Mouse (Mus musculus): ENCODE measurements around the gene Tmem104. TPM values are rescaled to one million over a fixed set of nuclear protein-coding genes. Genes with fewer than 3 reads are reported as not detected.

Gene Tmem104
- polyA plus RNA-seq, 1 experiment = 21.6 TPM

DNA sequence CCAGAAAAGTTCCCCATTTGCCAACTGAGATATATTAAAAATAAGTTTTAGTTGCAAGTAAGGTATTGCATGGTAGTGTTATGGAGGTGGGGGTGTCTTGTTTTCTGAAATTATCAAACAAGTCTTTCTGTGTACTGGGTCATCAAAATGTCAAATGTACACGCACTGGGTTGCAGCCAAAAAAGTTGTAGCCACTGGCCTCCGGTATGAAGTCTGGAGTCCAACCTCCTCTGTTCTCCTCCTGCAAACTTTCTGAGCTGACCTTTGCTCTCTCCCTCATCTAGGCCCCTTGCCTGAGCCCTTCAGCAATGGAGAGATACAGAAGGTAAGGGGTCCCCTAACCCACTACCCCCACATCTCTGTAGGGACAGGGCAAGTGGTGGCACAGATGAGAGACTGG lies 8.5 kb upstream of the Tmem104 start:
- WGBS = 89% methylated on average over 2 of the region's 2 CpGs
- TF ChIP-seq CTCF (IDR thresholded peaks at IDR 0.05; ENCODE audit: insufficient read depth, low read length) = no peak
- no peak for TF ChIP-seq POLR2A (IDR thresholded peaks at IDR 0.05; ENCODE audit: borderline replicate concordance, extremely low read depth, low read depth, low read length)
- DNase-seq = no peak
- Histone ChIP-seq H3K4me1 (ENCODE audit: control insufficient read depth, insufficient read depth, low read length) (peaks cover 5% of the 10 kb centered on the region), H3K4me3 (replicated peaks; ENCODE audit: extremely low read depth, low read depth, low read length) (no peak overlapping the region)

DNA sequence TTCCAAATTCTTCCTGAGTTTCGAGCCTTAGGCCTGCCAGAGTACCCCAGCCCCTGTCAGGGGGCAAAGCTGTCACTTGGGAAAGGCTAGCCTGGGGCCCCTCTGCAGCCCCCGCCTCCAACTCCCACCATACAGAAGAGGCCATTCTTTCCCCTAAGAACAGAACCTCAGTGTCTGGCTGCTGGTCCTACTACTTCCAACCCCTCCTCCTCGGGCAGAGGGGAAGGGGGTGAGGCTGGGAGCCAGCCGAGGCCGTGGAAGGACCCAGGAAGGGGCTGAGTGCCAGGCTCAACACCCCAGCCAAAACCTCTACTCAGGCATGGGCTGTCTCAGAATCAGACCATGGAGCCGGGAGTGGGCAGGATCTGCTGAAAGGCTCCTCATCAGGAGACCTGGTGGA lies 8.1 kb upstream of the Tmem104 start:
- DNase-seq = no peak
- TF ChIP-seq CTCF (IDR thresholded peaks at IDR 0.05; ENCODE audit: insufficient read depth, low read length) (no peak), POLR2A (IDR thresholded peaks at IDR 0.05; ENCODE audit: borderline replicate concordance, extremely low read depth, low read depth, low read length) (no peak)
- Histone ChIP-seq H3K4me1 (ENCODE audit: control insufficient read depth, insufficient read depth, low read length) (peaks cover 3% of the 10 kb centered on the region; the same call in 1 of the 2 replicates), H3K4me3 (replicated peaks; ENCODE audit: extremely low read depth, low read depth, low read length) (no peak overlapping the region)
- WGBS = 72% methylated on average over 6 of the region's 6 CpGs

DNA sequence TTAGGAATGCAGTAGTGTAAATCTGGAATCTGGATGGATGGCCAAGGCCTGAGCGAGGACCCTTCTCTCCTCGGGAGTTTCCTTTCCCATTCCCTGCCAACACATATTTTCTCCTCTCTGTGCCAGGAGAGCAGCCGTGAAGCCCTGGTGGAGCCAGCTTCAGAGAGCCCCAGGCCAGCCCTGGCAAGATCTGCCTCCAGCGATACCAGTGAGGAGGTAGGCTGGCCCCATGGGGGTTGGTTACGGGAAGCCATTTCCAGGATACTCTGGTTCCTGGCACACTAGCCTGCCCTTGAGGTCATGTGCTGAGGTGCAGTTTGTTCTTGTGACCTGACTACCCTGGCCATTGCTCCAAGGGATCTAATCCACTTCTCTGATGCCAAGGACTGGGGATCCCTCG lies 7.4 kb upstream of the Tmem104 start:
- no peak for TF ChIP-seq CTCF (IDR thresholded peaks at IDR 0.05; ENCODE audit: insufficient read depth, low read length)
- no peak for TF ChIP-seq POLR2A (IDR thresholded peaks at IDR 0.05; ENCODE audit: borderline replicate concordance, extremely low read depth, low read depth, low read length)
- Histone ChIP-seq H3K4me1 (ENCODE audit: control insufficient read depth, insufficient read depth, low read length) (peaks cover 3% of the 10 kb centered on the region; the same call in 1 of the 2 replicates), H3K4me3 (replicated peaks; ENCODE audit: extremely low read depth, low read depth, low read length) (no peak overlapping the region)
- WGBS = 74% methylated on average over 6 of the region's 6 CpGs
- DNase-seq = no peak

DNA sequence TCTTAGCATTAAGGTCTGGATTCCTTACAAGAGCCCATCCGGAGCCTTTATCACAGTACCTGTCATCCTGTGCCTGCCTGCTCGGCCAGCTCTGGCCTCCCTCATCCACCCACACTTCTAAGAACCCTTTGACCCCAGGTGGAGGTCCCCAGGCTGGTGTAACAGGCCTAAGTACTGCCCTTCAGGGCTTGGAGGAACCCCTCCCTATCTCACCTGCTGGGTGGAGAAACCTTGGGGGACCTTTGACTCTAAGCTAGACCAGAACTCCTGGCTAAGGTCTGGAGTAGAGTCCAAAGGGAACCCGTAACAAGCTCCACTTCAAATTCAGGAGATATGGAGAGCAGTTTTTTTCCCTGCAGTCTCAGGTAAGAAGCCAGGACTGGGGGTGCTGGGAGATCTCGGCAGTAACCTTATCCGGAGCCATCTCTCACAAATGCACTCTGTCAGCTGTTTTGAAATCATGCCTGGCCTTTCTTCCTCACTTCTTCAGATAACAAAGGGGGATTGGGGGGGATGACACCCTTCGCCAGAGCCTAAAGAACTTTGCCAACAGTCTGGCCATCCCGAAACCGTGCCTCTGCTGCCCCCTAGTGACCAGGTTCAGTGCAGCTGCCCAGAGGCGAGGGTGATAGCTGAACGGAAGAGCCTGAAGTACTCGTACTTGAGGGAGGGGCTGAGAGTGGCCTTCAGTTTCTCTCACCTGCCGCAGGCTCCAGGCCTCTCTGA lies 5.2 kb upstream of the Tmem104 start:
- TF ChIP-seq CTCF (IDR thresholded peaks at IDR 0.05; ENCODE audit: insufficient read depth, low read length) (peak; percentile 92), POLR2A (IDR thresholded peaks at IDR 0.05; ENCODE audit: borderline replicate concordance, extremely low read depth, low read depth, low read length) (no peak)
- DNase-seq = peak; percentile 88
- Histone ChIP-seq H3K4me1 (ENCODE audit: control insufficient read depth, insufficient read depth, low read length) (peaks cover 6% of the 10 kb centered on the region; the same call in 1 of the 2 replicates), H3K4me3 (replicated peaks; ENCODE audit: extremely low read depth, low read depth, low read length) (no peak overlapping the region)
- 24% methylated on average over 12 of the region's 12 CpGs for WGBS

DNA sequence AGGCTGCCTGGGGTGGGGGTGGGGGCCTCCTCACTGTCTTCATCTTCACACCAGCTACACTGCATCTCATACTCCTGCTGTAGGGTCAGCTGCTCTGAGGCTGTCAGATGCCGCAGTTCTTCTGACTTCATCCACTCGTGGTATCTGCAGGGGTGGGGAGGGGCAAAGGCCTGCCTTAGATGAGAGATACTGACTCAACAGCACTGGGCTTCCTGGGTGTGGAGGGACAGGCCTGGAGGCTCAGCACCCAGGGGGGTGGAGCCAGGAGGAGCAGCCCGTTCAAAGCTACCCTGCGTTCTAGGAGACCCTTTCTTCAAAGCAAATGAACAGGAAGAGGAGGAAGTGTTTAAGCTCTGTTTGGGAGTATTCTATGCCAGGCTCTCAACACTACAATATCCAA lies 2.3 kb upstream of the Tmem104 start:
- no peak for TF ChIP-seq CTCF (IDR thresholded peaks at IDR 0.05; ENCODE audit: insufficient read depth, low read length)
- no peak for TF ChIP-seq POLR2A (IDR thresholded peaks at IDR 0.05; ENCODE audit: borderline replicate concordance, extremely low read depth, low read depth, low read length)
- H3K4me1 ChIP-seq (ENCODE audit: control insufficient read depth, insufficient read depth, low read length) = peaks cover 10% of the 10 kb centered on the region
- no peak overlapping the region for H3K4me3 ChIP-seq (replicated peaks; ENCODE audit: extremely low read depth, low read depth, low read length)
- WGBS = 34% methylated on average over 4 of the region's 4 CpGs
- no peak for DNase-seq

DNA sequence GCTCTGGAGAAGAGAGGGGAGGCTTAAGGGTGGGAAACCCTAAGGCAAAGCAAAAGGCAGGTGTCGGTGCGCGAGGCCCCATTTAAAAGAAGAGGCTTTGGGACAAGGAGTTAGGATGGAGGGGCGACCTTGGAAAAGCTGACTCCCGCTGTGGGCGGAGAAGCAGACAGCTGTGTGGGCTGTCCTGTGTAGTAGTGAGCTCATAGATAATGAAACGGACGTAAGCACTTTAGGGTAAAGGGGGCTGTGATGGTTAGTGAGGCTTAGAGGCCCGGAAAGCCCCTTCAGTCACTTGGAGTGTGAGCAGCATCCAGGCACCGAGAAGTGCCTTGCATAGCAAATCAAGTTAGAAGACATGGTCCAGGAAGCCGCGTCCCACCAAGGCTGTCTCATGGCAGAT lies 406 bp downstream of the Tmem104 start, which contains the start of gene Nat9:
TSS of gene Nat9 (minus strand) at position 167 of the 400 bp plus-strand sequence.
- H3K4me1 ChIP-seq (ENCODE audit: control insufficient read depth, insufficient read depth, low read length) = peaks cover 18% of the 10 kb centered on the region
- H3K4me3 ChIP-seq (replicated peaks; ENCODE audit: extremely low read depth, low read depth, low read length) = peak within 1 kb of the TSS; percentile 99
- no peak for TF ChIP-seq CTCF (IDR thresholded peaks at IDR 0.05; ENCODE audit: insufficient read depth, low read length)
- no peak for TF ChIP-seq POLR2A (IDR thresholded peaks at IDR 0.05; ENCODE audit: borderline replicate concordance, extremely low read depth, low read depth, low read length)
- DNase-seq = no peak
- WGBS = 8% methylated on average over 12 of the region's 12 CpGs

DNA sequence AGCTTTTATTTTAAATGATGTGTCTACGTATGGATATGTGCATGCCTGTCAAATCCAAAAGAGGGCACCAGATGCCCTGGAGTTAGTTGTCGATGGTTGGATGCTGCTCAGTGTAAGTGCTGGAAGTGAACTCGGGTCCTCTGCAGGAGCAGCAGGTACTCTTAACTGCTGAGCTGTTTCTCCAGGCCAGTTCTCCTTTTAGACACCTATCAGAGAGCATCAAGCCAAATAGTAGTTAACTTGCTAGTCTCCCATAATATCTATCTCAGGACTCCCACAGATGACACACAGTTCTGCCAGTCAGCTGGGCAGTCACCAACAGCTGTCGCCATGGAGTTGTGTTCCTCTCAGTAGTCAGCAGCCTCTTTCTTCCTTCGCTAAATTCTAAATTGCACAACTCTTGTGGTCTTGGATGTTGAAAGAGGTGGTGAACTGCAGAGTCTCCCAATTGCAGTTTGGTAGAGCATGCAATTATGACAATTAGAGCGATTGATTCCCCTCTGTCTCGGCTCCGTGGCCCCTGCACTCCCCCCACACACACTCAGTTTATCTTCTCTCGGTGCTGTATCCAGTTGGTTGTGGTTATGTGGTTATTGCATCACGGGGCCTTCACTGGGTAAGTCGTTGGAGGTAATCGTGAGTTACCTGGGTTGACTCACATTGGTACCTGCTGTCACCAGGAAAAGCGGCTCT lies 1.4 kb downstream of the Tmem104 start:
- 81% methylated on average over 13 of the region's 13 CpGs for WGBS
- TF ChIP-seq POLR2A (IDR thresholded peaks at IDR 0.05; ENCODE audit: borderline replicate concordance, extremely low read depth, low read depth, low read length) (no peak), CTCF (IDR thresholded peaks at IDR 0.05; ENCODE audit: insufficient read depth, low read length) (no peak)
- H3K4me3 ChIP-seq (replicated peaks; ENCODE audit: extremely low read depth, low read depth, low read length) = no peak overlapping the region
- no peak for DNase-seq
- H3K4me1 ChIP-seq (ENCODE audit: control insufficient read depth, insufficient read depth, low read length) = peaks cover 19% of the 10 kb centered on the region

DNA sequence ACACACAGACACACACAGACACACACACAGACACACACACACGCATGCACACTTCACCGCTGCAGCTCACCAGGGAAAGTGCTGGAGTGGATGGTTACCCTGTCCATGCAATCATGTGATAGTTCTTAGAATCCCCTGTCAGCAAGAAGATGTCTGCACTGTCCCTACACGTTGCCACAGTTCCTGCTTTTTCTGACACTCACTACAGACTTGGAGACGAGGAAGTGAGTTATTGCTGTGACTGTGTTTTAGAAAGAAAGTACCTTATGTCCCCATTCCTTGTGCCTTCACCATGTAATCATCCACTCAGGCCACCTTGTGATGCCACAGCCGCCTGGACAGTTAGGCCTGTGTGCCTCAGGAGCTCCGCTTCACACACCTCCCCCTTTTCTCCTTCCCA lies 2.0 kb downstream of the Tmem104 start:
- WGBS = 86% methylated on average over 6 of the region's 6 CpGs
- peaks cover 19% of the 10 kb centered on the region for H3K4me1 ChIP-seq (ENCODE audit: control insufficient read depth, insufficient read depth, low read length)
- DNase-seq = no peak
- TF ChIP-seq CTCF (IDR thresholded peaks at IDR 0.05; ENCODE audit: insufficient read depth, low read length) (no peak), POLR2A (IDR thresholded peaks at IDR 0.05; ENCODE audit: borderline replicate concordance, extremely low read depth, low read depth, low read length) (no peak)
- no peak overlapping the region for H3K4me3 ChIP-seq (replicated peaks; ENCODE audit: extremely low read depth, low read depth, low read length)

DNA sequence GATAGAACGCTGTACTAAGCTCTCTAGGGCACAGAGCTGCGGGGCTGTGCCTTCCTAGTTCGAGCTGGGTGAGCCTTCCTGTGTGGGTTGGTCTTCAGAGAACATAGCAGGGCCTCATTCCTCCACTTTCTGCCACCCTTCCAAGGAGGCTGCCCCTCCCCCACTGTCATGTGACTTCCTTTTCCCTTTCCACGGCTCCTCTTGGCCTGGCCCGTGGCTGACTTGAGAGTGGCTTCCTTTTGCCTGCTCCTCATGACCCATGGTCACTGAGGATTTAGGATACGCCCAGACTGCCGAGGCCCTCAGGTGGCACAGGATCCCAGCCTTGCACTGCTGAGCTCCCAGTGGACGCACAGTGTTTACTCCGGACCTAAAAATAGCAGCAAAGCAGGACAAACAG lies 4.9 kb downstream of the Tmem104 start:
- H3K4me3 ChIP-seq (replicated peaks; ENCODE audit: extremely low read depth, low read depth, low read length) = peak overlapping the region; percentile 10
- WGBS = 12% methylated on average over 9 of the region's 9 CpGs
- H3K4me1 ChIP-seq (ENCODE audit: control insufficient read depth, insufficient read depth, low read length) = peaks cover 15% of the 10 kb centered on the region
- DNase-seq = peak; percentile 58
- TF ChIP-seq POLR2A (IDR thresholded peaks at IDR 0.05; ENCODE audit: borderline replicate concordance, extremely low read depth, low read depth, low read length) (peak; percentile 43; the same call in 1 of the 2 replicates), CTCF (IDR thresholded peaks at IDR 0.05; ENCODE audit: insufficient read depth, low read length) (no peak)
